Mouse (Mus musculus): ENCODE data around the gene Vmn2r52.
"Not testable (repeated sequence)": the region's sequence is repeated elsewhere in the genome, so short reads cannot be mapped to it uniquely, and the experiment has no call there.

Gene Vmn2r52

DNA sequence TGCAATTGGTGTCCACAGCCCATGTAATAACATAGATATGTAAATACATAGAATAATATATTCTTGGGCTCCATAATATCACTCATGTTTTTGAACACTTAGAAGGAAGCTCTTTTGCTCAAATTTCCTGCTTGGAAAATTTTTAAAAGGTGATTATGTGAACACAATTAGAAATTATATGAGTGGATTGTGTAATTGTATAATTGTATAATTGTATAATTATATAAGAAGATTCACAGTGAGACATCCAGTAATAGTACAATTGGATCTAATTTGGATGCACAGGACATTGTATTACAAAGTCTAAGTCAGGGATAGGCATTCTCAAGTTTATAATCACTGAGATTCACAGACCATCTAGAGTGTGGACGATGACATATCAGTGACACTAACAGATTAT is at the start of gene Vmn2r52:
Gene Vmn2r52 (minus strand): TSS at position 101 of the 400 bp plus-strand sequence.
- no peak for DNase-seq (ENCODE audit: low spot score in 2 of 2)

DNA sequence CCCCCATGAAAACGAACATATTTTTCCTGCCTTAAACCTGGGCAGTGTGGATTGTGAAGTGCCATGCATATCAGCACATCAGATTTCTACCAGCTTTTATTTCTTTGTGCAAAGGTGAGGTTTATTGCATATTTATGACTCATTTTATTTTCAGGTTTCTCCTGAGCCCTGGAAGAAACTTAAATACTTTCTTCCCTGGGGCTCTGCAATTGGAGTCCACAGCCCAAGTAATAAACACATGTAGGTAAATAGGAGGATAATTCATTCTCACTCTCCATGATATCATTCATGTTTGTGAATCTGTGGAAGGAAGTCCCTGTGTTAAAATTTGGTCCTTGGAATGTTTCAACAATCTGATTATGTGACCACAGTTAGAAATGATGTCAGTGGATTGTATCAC is 70.7 kb downstream of the Vmn2r52 start, which contains the start of gene Vmn2r51:
Gene Vmn2r51 (minus strand): TSS at position 101 of the 400 bp plus-strand sequence.
- not testable (repeated sequence) for DNase-seq (ENCODE audit: low spot score in 2 of 2)
